Mouse (Mus musculus): Measurements from ENCODE around the gene Uba7.

DNA sequence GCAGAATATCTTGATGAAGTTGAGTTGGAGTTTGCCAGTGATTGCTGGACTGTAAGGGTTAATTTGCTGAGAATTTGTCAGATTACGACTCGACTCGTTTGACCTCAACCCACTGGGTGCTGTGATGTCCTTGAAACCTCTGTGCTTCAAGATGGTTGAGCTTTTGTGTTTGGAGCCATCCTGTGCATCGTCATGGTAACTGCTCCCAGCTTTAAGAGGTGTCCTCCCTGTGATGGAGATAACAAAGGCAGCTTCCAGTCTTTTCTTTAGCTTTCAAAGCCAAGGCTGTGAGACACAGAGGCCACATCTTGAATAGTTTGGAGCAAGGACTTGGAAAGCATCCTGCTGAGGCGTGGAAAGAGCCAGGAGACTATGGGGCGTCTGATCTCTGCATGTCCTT lies 18.2 kb upstream of the Uba7 start:
- no peak for TF ChIP-seq GATA1 (IDR thresholded peaks at IDR 0.05; ENCODE audit: borderline replicate concordance, low read length)
- TF ChIP-seq FLI1 (IDR thresholded peaks at IDR 0.05; ENCODE audit: low read length), result no peak
